Mouse (Mus musculus) G1E (cell line): ENCODE results near the gene Pla2g10. TPM values are rescaled to one million over a fixed set of nuclear protein-coding genes. Genes with fewer than 3 reads are reported as not detected.

Experiments
- ATAC-seq: 2 replicates; pipeline ENCODE4 v1.8.0; 2016; ENCODE audit warnings: mild to moderate bottlenecking; ENCODE audit not compliant: insufficient number of reproducible peaks, poor library complexity, low FRiP score, severe bottlenecking; ENCODE audit errors: extremely low read depth
- DNase-seq: peaks from one replicate; pipeline ENCODE4 v3.0.0; 2012; ENCODE audit warnings: low spot score
- H3K27me3 ChIP-seq: 2 replicates; pipeline ENCODE4 v1.6.1; 2012; ENCODE audit warnings: mild to moderate bottlenecking, low read length, inconsistent platforms; ENCODE audit not compliant: insufficient read depth
- H3K36me3 ChIP-seq: replicated peaks from 2 replicates; pipeline ENCODE3; 2012; ENCODE audit warnings: mild to moderate bottlenecking, inconsistent platforms
- H3K4me1 ChIP-seq: 2 replicates; pipeline ENCODE4 v1.6.1; 2012; ENCODE audit warnings: low read depth, low read length, inconsistent platforms, mixed read lengths; ENCODE audit not compliant: insufficient read depth
- H3K4me3 ChIP-seq: 2 replicates; pipeline ENCODE4 v1.5.1; 2012; ENCODE audit warnings: low read depth, mild to moderate bottlenecking, inconsistent platforms, low read length, moderate library complexity, mixed read lengths
- H3K9me3 ChIP-seq: replicated peaks from 2 replicates; pipeline ENCODE4 v1.6.1; 2012; ENCODE audit warnings: inconsistent platforms
- CTCF ChIP-seq: IDR thresholded peaks from 2 replicates; pipeline ENCODE4 v1.5.1; 2012; ENCODE audit warnings: low read depth, low read length, inconsistent platforms, mixed read lengths
- GATA1 ChIP-seq: IDR thresholded peaks from 2 replicates; pipeline ENCODE4 v1.6.1; 2012; ENCODE audit warnings: borderline replicate concordance, low read length, inconsistent platforms, mixed read lengths
- GATA2 ChIP-seq: IDR thresholded peaks from 2 replicates; pipeline ENCODE4 v1.6.1; 2012; ENCODE audit warnings: low read depth, low read length, inconsistent platforms, borderline replicate concordance
- POLR2AphosphoS5 ChIP-seq: IDR thresholded peaks from 2 replicates; pipeline ENCODE4 v1.6.1; 2012; ENCODE audit warnings: low read depth, low read length, inconsistent platforms; ENCODE audit not compliant: insufficient replicate concordance
- TAL1 ChIP-seq: conservative IDR thresholded peaks from 2 replicates; pipeline ENCODE4 v1.6.1; 2012; ENCODE audit warnings: low read depth, low read length, inconsistent platforms, mixed read lengths
- polyA plus RNA-seq: library from polyadenylated mRNA; stranded (reverse); fragments of >175 nt; gene quantifications from 2 replicates; pipeline ENCODE4 v1.2.3, GENCODE M21; 2012
- total RNA-seq, 2 experiments: library from RNA; stranded (forward) in 1 of 2; stranded (reverse) in 1 of 2; fragments of 200-1000 nt in 1 of 2; fragments of >200 nt in 1 of 2; fragmentation: Nextera tagmentation in 1 of 2; gene quantifications; 2 replicates each; pipeline ENCODE4 v1.2.3; 2014 to 2017

Pla2g10 gene
- total and polyA plus RNA-seq, 3 experiments = not detected

DNA sequence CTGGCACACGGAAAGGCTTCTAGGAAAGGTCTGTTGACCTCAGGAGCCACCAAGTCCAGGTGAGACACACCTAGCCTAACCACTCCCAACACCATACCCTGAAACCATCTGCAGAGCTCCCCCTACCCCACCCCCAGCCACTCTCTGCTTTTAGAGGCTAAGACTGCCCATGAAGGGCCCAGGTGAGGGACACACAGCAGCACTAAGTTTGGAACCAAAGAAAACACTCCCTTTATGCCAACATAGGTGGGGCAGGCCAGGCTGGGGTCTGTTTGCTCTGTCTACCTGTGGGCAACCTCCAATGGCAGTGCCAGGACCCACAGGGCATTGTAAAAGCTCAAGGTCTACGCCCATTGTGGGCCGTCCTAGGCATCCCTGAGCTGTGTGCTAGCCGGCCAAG is 1.4 kb downstream of the Pla2g10 start:
- Histone ChIP-seq H3K4me3 (no peak overlapping the region), H3K27me3 (peaks cover 31% of the 10 kb centered on the region), H3K9me3 (no peaks in the 10 kb centered on the region), H3K36me3 (no peaks in the 10 kb centered on the region), H3K4me1 (peaks cover 8% of the 10 kb centered on the region)
- TF ChIP-seq GATA2 = no peak
- TF ChIP-seq GATA1 = no peak
- TF ChIP-seq POLR2AphosphoS5 = no peak
- TF ChIP-seq TAL1 = no peak
- TF ChIP-seq CTCF = no peak
- ATAC-seq = no peak
- DNase-seq = no peak

DNA sequence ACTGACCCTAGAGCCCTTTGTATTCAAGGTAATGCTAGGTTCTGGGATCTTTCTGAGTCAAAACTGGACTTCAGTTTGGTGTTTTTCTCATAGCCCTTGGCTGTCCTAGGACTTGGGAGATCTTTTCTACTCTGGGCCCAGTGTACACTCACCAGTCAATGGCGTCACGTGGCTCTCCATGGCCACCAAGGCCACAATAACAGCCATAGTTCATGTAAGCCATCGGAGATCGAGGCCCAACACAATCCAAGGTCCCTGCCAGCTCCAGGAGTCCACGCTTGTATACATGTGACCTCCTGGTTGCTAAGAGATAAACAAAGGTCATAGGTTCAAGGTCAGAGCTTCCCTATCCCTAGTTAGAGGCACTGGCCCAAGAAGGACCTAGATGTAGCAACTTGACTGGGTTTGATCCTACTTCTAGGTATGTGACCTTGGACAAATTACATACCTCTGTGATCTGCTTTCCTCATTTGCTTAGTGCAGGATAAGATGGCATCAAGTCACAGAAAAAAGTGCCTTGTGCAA is 2.9 kb downstream of the Pla2g10 start:
- Histone ChIP-seq H3K36me3 (no peaks in the 10 kb centered on the region), H3K27me3 (peaks cover 32% of the 10 kb centered on the region), H3K4me1 (peaks cover 8% of the 10 kb centered on the region), H3K9me3 (no peaks in the 10 kb centered on the region), H3K4me3 (no peak overlapping the region)
- no peak for DNase-seq
- ATAC-seq = no peak
- TF ChIP-seq TAL1 (no peak), POLR2AphosphoS5 (no peak), GATA1 (no peak), CTCF (no peak), GATA2 (no peak)

DNA sequence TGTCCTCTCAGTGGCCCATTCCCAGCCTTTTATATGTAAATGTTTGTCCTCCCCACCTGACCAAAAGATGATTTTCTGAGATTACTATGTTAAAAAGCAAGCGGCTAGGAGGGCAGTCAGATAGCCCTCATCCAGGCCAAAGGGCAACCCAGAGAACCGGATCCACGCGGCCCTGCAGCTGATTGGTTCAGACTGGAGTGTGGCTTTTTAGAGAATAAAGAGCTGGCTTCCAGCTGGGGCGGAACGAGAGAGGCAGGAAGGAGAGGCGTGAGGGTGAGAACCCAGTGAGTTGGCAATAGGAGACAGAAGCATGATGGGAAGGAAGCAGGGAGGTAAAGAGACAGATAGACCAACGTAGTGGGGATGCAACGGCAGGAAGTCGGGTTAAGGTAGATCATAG is 7.8 kb downstream of the Pla2g10 start:
- TF ChIP-seq GATA2 (no peak), CTCF (no peak)
- no peaks in the 10 kb centered on the region for H3K9me3 ChIP-seq
- ATAC-seq = no peak
- H3K36me3 ChIP-seq = no peaks in the 10 kb centered on the region
- H3K4me3 ChIP-seq = no peak overlapping the region
- no peak for DNase-seq
- peaks cover 14% of the 10 kb centered on the region for H3K27me3 ChIP-seq
- no peaks in the 10 kb centered on the region for H3K4me1 ChIP-seq

DNA sequence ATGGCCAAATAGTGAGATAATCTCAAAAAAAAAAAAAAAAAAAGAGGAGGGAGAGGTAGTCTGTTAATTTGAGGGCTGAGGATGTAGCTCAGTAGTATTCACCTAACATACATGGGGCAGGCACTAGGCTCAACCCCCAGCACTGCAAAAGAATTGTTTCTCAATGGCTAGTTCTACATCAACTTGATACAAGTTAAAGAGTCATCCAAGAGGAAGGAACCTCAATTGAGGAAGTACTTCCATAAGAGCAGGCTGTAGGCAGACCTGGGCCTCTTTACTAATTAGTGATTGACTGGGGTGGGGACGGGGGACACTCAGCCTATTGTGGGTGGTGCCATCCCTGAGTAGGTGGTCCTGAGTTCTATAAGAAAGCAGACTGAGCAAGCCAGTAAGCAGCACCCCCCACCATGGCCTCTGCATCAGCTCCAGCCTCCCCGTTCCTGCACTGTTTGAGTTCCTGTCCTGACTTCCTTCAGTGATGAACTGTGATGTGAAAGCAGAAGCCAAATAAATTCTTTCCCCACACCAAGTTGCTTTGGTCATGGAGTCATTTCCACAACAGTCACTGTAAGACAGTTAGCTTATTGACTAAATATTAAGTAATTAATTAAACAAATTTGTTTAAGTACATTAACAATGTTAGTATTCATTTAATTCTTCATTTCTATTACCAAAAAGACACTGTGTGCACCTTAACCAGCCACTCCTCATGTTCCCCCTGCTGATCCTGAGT is 13.8 kb downstream of the Pla2g10 start:
- no peak overlapping the region for H3K4me3 ChIP-seq
- no peaks in the 10 kb centered on the region for H3K9me3 ChIP-seq
- H3K36me3 ChIP-seq = no peaks in the 10 kb centered on the region
- ATAC-seq (no peak), DNase-seq (no peak)
- H3K27me3 ChIP-seq = peaks cover 2% of the 10 kb centered on the region; the same call in 1 of the 2 replicates
- H3K4me1 ChIP-seq = peaks cover 2% of the 10 kb centered on the region; the same call in 1 of the 2 replicates
- no peak for TF ChIP-seq TAL1
- no peak for TF ChIP-seq POLR2AphosphoS5
- no peak for TF ChIP-seq CTCF
- TF ChIP-seq GATA2 = no peak
- TF ChIP-seq GATA1 = no peak

DNA sequence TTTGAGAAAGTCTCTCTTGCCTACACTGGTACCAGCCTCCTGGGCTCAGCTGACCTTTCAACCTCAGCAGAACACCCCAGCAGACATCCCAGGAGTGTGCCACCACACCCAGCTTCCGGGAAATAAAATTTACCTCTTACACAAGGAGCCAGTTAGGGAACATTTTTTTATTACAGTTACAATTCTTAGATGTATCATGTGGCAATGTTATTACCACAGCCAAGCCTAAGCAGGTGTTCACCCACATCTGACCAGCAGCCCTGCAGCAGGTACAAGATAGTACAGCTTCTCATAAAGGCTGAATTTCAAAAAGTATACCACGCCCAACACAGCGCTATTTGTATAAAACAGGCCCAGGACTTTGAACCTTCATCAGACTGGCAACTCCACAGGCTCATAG is 15.9 kb downstream of the Pla2g10 start:
- Histone ChIP-seq H3K4me3 (no peak overlapping the region), H3K4me1 (peaks cover 2% of the 10 kb centered on the region; the same call in 1 of the 2 replicates), H3K36me3 (no peaks in the 10 kb centered on the region), H3K27me3 (peaks cover 2% of the 10 kb centered on the region; the same call in 1 of the 2 replicates), H3K9me3 (no peaks in the 10 kb centered on the region)
- no peak for ATAC-seq
- no peak for TF ChIP-seq GATA1
- no peak for TF ChIP-seq GATA2
- TF ChIP-seq CTCF = no peak
- TF ChIP-seq POLR2AphosphoS5 = no peak
- no peak for TF ChIP-seq TAL1
- DNase-seq = no peak

DNA sequence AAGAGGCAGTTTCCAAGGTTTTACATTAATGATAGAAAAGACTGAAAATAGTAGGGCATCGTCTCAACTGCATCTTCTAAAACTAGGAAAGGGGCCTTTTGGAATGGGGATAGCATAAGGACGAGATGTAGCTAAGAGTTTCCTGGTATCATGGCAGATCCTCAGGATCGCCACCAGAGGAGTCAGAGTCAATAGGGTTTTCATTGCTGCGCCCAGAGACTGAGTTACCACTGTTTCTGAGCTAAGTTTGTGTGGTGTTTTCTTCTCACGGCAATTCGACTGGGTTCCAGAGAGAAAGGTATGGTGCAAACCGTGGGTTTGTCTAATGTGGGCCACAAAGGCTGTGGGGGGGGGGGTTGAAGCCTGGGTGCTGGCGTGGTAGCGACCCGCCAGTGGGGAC is 26.1 kb downstream of the Pla2g10 start:
- Histone ChIP-seq H3K36me3 (peaks cover 58% of the 10 kb centered on the region), H3K9me3 (no peaks in the 10 kb centered on the region), H3K4me1 (no peaks in the 10 kb centered on the region), H3K27me3 (no peaks in the 10 kb centered on the region), H3K4me3 (no peak overlapping the region)
- DNase-seq (no peak), ATAC-seq (no peak)
- TF ChIP-seq GATA1 = no peak
- TF ChIP-seq TAL1 = no peak
- no peak for TF ChIP-seq GATA2
- TF ChIP-seq CTCF = no peak
- TF ChIP-seq POLR2AphosphoS5 = no peak
